Mouse (Mus musculus) midbrain, postnatal 0 days (tissue): ENCODE results near the gene Atox1. TPM values are rescaled to one million over a fixed set of nuclear protein-coding genes. Genes with fewer than 3 reads are reported as not detected.

Experiments used
- ATAC-seq: fragments of 200-750 bp; cut with Nextera tagmentation; 2 replicates; pipeline ENCODE4 v1.8.0; 2017; ENCODE audit warnings: moderate number of reproducible peaks, mild to moderate bottlenecking, moderate TSS enrichment, moderate library complexity; ENCODE audit not compliant: low FRiP score
- DNase-seq: peaks from one replicate; pipeline ENCODE4 v3.0.0-alpha.2; 2015; ENCODE audit warnings: low spot score
- H3K27ac ChIP-seq: fragments of 300-500 bp; sonication (generic); 2 replicates; pipeline ENCODE4 v1.5.1; 2014; ENCODE audit warnings: low read depth, mild to moderate bottlenecking, low read length, mixed read lengths
- H3K27me3 ChIP-seq: fragments of 300-500 bp; sonication (generic); 2 replicates; pipeline ENCODE4 v1.6.1; 2014; ENCODE audit warnings: low read length, control low read depth, mixed read lengths; ENCODE audit not compliant: insufficient read depth
- H3K36me3 ChIP-seq: fragments of 300-500 bp; sonication (generic); 2 replicates; pipeline ENCODE4 v1.6.1; 2014; ENCODE audit warnings: low read length, control low read depth, mixed read lengths; ENCODE audit not compliant: insufficient read depth
- H3K4me1 ChIP-seq: fragments of 300-500 bp; sonication (generic); 2 replicates; pipeline ENCODE4 v1.6.1; 2014; ENCODE audit warnings: mild to moderate bottlenecking, control low read depth, antibody characterized with exemption, low read length, mixed read lengths; ENCODE audit not compliant: insufficient read depth
- H3K4me2 ChIP-seq: fragments of 300-500 bp; sonication (generic); 2 replicates; pipeline ENCODE4 v1.6.1; 2014; ENCODE audit warnings: low read depth, mild to moderate bottlenecking, low read length, mixed read lengths; ENCODE audit not compliant: poor library complexity, severe bottlenecking
- H3K4me3 ChIP-seq: fragments of 300-500 bp; sonication (generic); 2 replicates; pipeline ENCODE4 v1.5.1; 2014; ENCODE audit warnings: low read depth, mild to moderate bottlenecking, low read length, moderate library complexity
- H3K9ac ChIP-seq: fragments of 300-500 bp; sonication (generic); replicated peaks from 2 replicates; pipeline ENCODE4 v1.6.1; 2014; ENCODE audit warnings: mild to moderate bottlenecking, low read length, moderate library complexity, mixed read lengths; ENCODE audit not compliant: poor library complexity, severe bottlenecking
- H3K9me3 ChIP-seq: fragments of 300-500 bp; sonication (generic); 2 replicates; pipeline ENCODE4 v1.6.1; 2016; ENCODE audit warnings: low read length, control low read depth
- CTCF ChIP-seq: IDR thresholded peaks from 2 replicates; pipeline ENCODE4 v1.5.1; 2016; ENCODE audit warnings: antibody characterized with exemption, mild to moderate bottlenecking
- WGBS: fragments of 180-500 bp; shearing (Covaris S2); extraction: QIAGEN DNeasy Blood & Tissue Kit; methylation state at CpG from one replicate; pipeline ENCODE4 v1.1.7; 2014; 5-methylcytosine and 5-hydroxymethylcytosine counted together
- polyA plus RNA-seq: library from polyadenylated mRNA; unstranded; fragments of >200 nt; fragmentation: Nextera tagmentation; extraction: Ambion mirVana; gene quantifications from 2 replicates; pipeline ENCODE4 v1.2.1, GENCODE M21; 2015
- total RNA-seq: library from RNA; depleted of rRNA; stranded (reverse); fragments of >200 nt; gene quantifications from 2 replicates; pipeline ENCODE4 v1.2.3, GENCODE M21; 2014

The Atox1 gene
- total and polyA plus RNA-seq, 2 experiments from 2014 or later: 147 to 235 TPM

- H3K9me3 ChIP-seq: no peaks in the 10 kb centered on the region
- H3K9ac ChIP-seq: no peak overlapping the region
- no peak overlapping the region for H3K4me3 ChIP-seq
- ATAC-seq (no peak), DNase-seq (no peak)
- no peak for TF ChIP-seq CTCF
- H3K4me2 ChIP-seq: no peak overlapping the region
- H3K27ac ChIP-seq: no peak overlapping the region
- no peaks in the 10 kb centered on the region for H3K36me3 ChIP-seq
- no peaks in the 10 kb centered on the region for H3K27me3 ChIP-seq
- no peaks in the 10 kb centered on the region for H3K4me1 ChIP-seq
- WGBS: 89% methylated on average over 3 of the region's 3 CpGs
Observed at GRCm38 (mm10) chr11:55410005-55410404, 51.0 kb downstream of the Atox1 start.

- Histone ChIP-seq H3K36me3 (no peaks in the 10 kb centered on the region), H3K4me3 (no peak overlapping the region), H3K27ac (no peak overlapping the region), H3K9ac (no peak overlapping the region), H3K4me1 (no peaks in the 10 kb centered on the region), H3K4me2 (no peak overlapping the region), H3K27me3 (no peaks in the 10 kb centered on the region), H3K9me3 (no peaks in the 10 kb centered on the region)
- 91% methylated on average over 4 of the region's 4 CpGs for WGBS
- no peak for TF ChIP-seq CTCF
- no peak for ATAC-seq
- no peak for DNase-seq
Observed at GRCm38 (mm10) chr11:55407133-55407532, 53.9 kb downstream of the Atox1 start.

GRCm38 (mm10) chr11:55405601-55406469 lies 55.2 kb downstream of the Atox1 start:
- DNase-seq: no peak
- no peak for TF ChIP-seq CTCF
- H3K27me3 ChIP-seq: no peaks in the 10 kb centered on the region
- no peaks in the 10 kb centered on the region for H3K36me3 ChIP-seq
- H3K4me2 ChIP-seq: no peak overlapping the region
- H3K4me1 ChIP-seq: no peaks in the 10 kb centered on the region
- no peak for ATAC-seq
- H3K4me3 ChIP-seq: no peak overlapping the region
- H3K9me3 ChIP-seq: no peaks in the 10 kb centered on the region
- no peak overlapping the region for H3K9ac ChIP-seq
- H3K27ac ChIP-seq: no peak overlapping the region
- WGBS: 80% methylated on average over 8 of the region's 8 CpGs

GRCm38 (mm10) chr11:55404659-55405457 lies 56.2 kb downstream of the Atox1 start:
- no peak for ATAC-seq
- Histone ChIP-seq H3K9ac (no peak overlapping the region), H3K27ac (no peak overlapping the region), H3K36me3 (no peaks in the 10 kb centered on the region), H3K9me3 (no peaks in the 10 kb centered on the region), H3K27me3 (no peaks in the 10 kb centered on the region), H3K4me3 (no peak overlapping the region), H3K4me1 (no peaks in the 10 kb centered on the region), H3K4me2 (no peak overlapping the region)
- no peak for TF ChIP-seq CTCF
- WGBS: 89% methylated on average over 9 of the region's 9 CpGs
- DNase-seq: no peak

GRCm38 (mm10) chr11:55400863-55401262 lies 60.2 kb downstream of the Atox1 start:
- H3K9me3 ChIP-seq: no peaks in the 10 kb centered on the region
- ATAC-seq (no peak), DNase-seq (no peak)
- 100% methylated on average over 2 of the region's 2 CpGs for WGBS
- H3K4me3 ChIP-seq: no peak overlapping the region
- H3K27ac ChIP-seq: no peak overlapping the region
- no peaks in the 10 kb centered on the region for H3K4me1 ChIP-seq
- no peak for TF ChIP-seq CTCF
- no peak overlapping the region for H3K4me2 ChIP-seq
- H3K27me3 ChIP-seq: no peaks in the 10 kb centered on the region
- H3K9ac ChIP-seq: no peak overlapping the region
- H3K36me3 ChIP-seq: no peaks in the 10 kb centered on the region

- Histone ChIP-seq H3K4me2 (no peak overlapping the region), H3K36me3 (no peaks in the 10 kb centered on the region), H3K9ac (no peak overlapping the region), H3K27ac (no peak overlapping the region), H3K4me1 (no peaks in the 10 kb centered on the region), H3K4me3 (no peak overlapping the region), H3K27me3 (no peaks in the 10 kb centered on the region), H3K9me3 (no peaks in the 10 kb centered on the region)
- WGBS: 93% methylated on average over 8 of the region's 8 CpGs
- DNase-seq: no peak
- no peak for ATAC-seq
- no peak for TF ChIP-seq CTCF
Observed at GRCm38 (mm10) chr11:55398371-55398770, 62.7 kb downstream of the Atox1 start.
